Mouse (Mus musculus): ENCODE measurements around the gene P3h4.

DNA sequence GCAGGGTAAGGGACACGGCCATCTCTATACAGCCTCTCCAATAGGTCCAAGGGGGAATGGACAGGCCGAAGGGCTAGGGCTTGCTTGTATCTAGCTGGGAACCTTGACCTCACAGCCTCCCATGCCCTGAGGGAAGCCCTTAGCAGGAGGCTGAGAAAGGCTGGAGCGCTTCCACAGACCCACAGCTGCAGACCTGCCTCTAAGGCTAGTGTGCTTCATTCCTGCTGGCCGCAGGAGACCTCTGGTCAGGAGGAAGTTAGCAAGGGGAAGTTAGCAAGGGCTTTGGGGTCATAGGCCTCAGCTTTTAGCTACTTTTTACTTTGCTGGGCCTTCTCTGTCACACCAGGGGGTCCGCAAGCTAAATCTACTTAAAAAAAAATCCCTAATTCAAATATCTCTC, 36.2 kb downstream of the P3h4 start:
- TF ChIP-seq POLR2A (IDR thresholded peaks at IDR 0.05; ENCODE audit: borderline replicate concordance, insufficient read depth, low read length) (no peak), CTCF (IDR thresholded peaks at IDR 0.05; ENCODE audit: borderline replicate concordance, insufficient read depth, low read depth, low read length) (no peak)

Measured in cerebellum, adult 2 months (tissue).